Mouse (Mus musculus) adrenal gland, adult (tissue): ENCODE results near the gene Usp8.

Source experiments
- DNase-seq, 2 experiments: peaks; one replicate each; pipeline ENCODE4 v3.0.0; 2022 to 2023; ENCODE audit warnings: low spot score in 1 of 2; ENCODE audit not compliant: inconsistent age in 2 of 2

Gene Usp8

GRCm38 (mm10) chr2:126801980-126802379 is 94.9 kb downstream of the Usp8 start:
- DNase-seq, result no peak
